Mouse (Mus musculus) forebrain, embryonic 12.5 days (tissue): ENCODE results near the gene Ispd. TPM values are rescaled to one million over a fixed set of nuclear protein-coding genes. Genes with fewer than 3 reads are reported as not detected.
A peak's percentile ranks its signal among the peaks of the same experiment; 100 is the strongest.
"Not testable (repeated sequence)": the region's sequence is repeated elsewhere in the genome, so short reads cannot be mapped to it uniquely, and the experiment has no call there.

ENCODE experiments used
- ATAC-seq: fragments of 200-750 bp; cut with Nextera tagmentation; 2 replicates; pipeline ENCODE4 v1.8.0; 2017; ENCODE audit warnings: moderate TSS enrichment; ENCODE audit not compliant: low FRiP score
- H3K27ac ChIP-seq: fragments of 300-500 bp; sonication (generic); 2 replicates; pipeline ENCODE4 v1.5.1; 2016; ENCODE audit warnings: mild to moderate bottlenecking
- H3K27me3 ChIP-seq: fragments of 300-500 bp; sonication (generic); 2 replicates; pipeline ENCODE4 v1.6.1; 2016; ENCODE audit warnings: mild to moderate bottlenecking
- H3K36me3 ChIP-seq: fragments of 300-500 bp; sonication (generic); replicated peaks from 2 replicates; pipeline ENCODE4 v1.6.1; 2016; ENCODE audit warnings: mild to moderate bottlenecking
- H3K4me1 ChIP-seq: fragments of 300-500 bp; sonication (generic); 2 replicates; pipeline ENCODE4 v1.6.1; 2016
- H3K4me2 ChIP-seq: fragments of 300-500 bp; sonication (generic); 2 replicates; pipeline ENCODE4 v1.6.1; 2016; ENCODE audit warnings: mild to moderate bottlenecking, moderate library complexity
- H3K4me3 ChIP-seq: fragments of 300-500 bp; sonication (generic); replicated peaks from 2 replicates; pipeline ENCODE4 v1.5.1; 2016; ENCODE audit warnings: mild to moderate bottlenecking
- H3K9ac ChIP-seq: fragments of 300-500 bp; sonication (generic); 2 replicates; pipeline ENCODE4 v1.6.1; 2016; ENCODE audit warnings: mild to moderate bottlenecking
- H3K9me3 ChIP-seq: fragments of 300-500 bp; sonication (generic); 2 replicates; pipeline ENCODE4 v1.6.1; 2016
- WGBS: fragments of 180-500 bp; shearing (Covaris S2); methylation state at CpG from one replicate; pipeline ENCODE4 v1.1.7; 2016; 5-methylcytosine and 5-hydroxymethylcytosine counted together
- polyA plus RNA-seq: library from polyadenylated mRNA; unstranded; fragments of >200 nt; fragmentation: Nextera tagmentation; extraction: Ambion mirVana; gene quantifications from 2 replicates; pipeline ENCODE4 v1.2.1, GENCODE M21; 2016

Ispd gene
- 8.0 and 8.4 TPM in 2 replicates for polyA plus RNA-seq

GRCm38 (mm10) chr12:36381441-36382340 lies at the start of gene Ispd, which contains the start of gene D630036H23Rik:
Gene Ispd (plus strand): TSS chr12:36381450.
Gene D630036H23Rik (minus strand): TSS chr12:36382181.
- WGBS: under 1% methylated on average over 64 of the region's 64 CpGs
- H3K4me2 ChIP-seq: peak within 1 kb of the TSS; percentile 75
- no peaks in the 10 kb centered on the region for H3K9me3 ChIP-seq
- peak within 1 kb of the TSS; percentile 87 for H3K9ac ChIP-seq
- H3K27ac ChIP-seq: peak within 1 kb of the TSS; percentile 94
- H3K27me3 ChIP-seq: no peaks in the 10 kb centered on the region
- H3K36me3 ChIP-seq: no peaks in the 10 kb centered on the region
- peak within 1 kb of the TSS; percentile 63 for H3K4me3 ChIP-seq
- H3K4me1 ChIP-seq: peaks cover 21% of the 10 kb centered on the region
- peak; percentile 94 for ATAC-seq

DNA sequence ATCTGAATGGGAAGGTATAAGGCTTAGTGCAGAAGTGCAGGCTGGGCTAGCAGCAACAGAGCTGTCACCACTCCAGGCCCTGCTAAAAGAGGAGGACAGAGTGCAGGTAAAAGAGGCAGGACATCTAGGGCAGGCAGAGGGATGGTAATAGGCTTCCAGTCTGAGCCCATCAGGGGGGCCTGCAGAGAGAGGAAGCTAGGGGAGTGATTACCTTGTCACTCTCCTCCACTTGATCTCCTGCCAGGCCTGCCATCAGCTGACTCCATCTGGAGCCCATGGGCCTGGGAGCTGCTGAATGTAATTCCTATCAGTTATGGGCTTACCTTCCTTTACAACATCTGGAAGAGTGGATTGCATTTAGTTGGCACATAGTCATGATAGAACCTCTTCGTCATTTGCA lies 48.6 kb upstream of the Ispd start:
- no peak for ATAC-seq
- no peak overlapping the region for H3K9ac ChIP-seq
- no peaks in the 10 kb centered on the region for H3K36me3 ChIP-seq
- H3K4me2 ChIP-seq: no peak overlapping the region
- WGBS: 87% methylated on average over 1 of the region's 1 CpGs
- no peaks in the 10 kb centered on the region for H3K9me3 ChIP-seq
- no peak overlapping the region for H3K4me3 ChIP-seq
- no peak overlapping the region for H3K27ac ChIP-seq
- H3K4me1 ChIP-seq: no peaks in the 10 kb centered on the region
- no peaks in the 10 kb centered on the region for H3K27me3 ChIP-seq

DNA sequence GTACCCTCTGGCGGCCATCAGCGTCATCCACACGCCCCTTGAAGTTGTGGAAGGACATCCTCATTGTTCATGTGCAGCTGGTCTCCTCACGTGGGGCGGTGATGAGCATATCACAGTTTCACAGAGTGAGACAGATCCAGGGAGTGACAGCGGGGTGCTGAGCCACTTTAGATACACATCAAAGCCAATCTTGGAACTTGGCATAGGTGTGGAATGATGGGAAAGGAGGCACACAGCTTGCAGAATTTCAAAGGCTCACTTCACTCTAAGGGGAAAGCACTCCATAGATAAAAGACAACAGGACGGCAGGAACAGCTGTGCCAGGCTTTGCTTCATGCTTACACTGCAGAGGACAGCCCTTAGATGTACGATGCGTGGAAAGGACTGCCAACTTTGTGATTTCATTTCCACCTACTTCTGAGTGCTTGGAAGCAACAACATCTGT lies 47.4 kb upstream of the Ispd start:
- H3K27me3 ChIP-seq: no peaks in the 10 kb centered on the region
- no peaks in the 10 kb centered on the region for H3K4me1 ChIP-seq
- H3K36me3 ChIP-seq: no peaks in the 10 kb centered on the region
- H3K27ac ChIP-seq: no peak overlapping the region
- no peaks in the 10 kb centered on the region for H3K9me3 ChIP-seq
- ATAC-seq: no peak
- H3K4me3 ChIP-seq: no peak overlapping the region
- H3K9ac ChIP-seq: no peak overlapping the region
- no peak overlapping the region for H3K4me2 ChIP-seq
- WGBS: 86% methylated on average over 9 of the region's 9 CpGs

- 58% methylated on average over 4 of the region's 4 CpGs for WGBS
Observed at GRCm38 (mm10) chr12:36344131-36344530, 37.1 kb upstream of the Ispd start.

GRCm38 (mm10) chr12:36360064-36360463 lies 21.2 kb upstream of the Ispd start:
- Histone ChIP-seq H3K27ac (no peak overlapping the region), H3K27me3 (no peaks in the 10 kb centered on the region), H3K36me3 (no peaks in the 10 kb centered on the region), H3K4me2 (no peak overlapping the region), H3K9ac (no peak overlapping the region), H3K4me1 (no peaks in the 10 kb centered on the region), H3K9me3 (no peaks in the 10 kb centered on the region), H3K4me3 (no peak overlapping the region)
- no peak for ATAC-seq
- 95% methylated on average over 3 of the region's 3 CpGs for WGBS

More at GRCm38 (mm10) chr12:36344131-36344530, 37.1 kb upstream of the Ispd start:
- Histone ChIP-seq H3K27me3 (no peaks in the 10 kb centered on the region), H3K36me3 (no peaks in the 10 kb centered on the region), H3K4me2 (no peak overlapping the region), H3K4me3 (no peak overlapping the region), H3K27ac (no peak overlapping the region), H3K9ac (no peak overlapping the region), H3K4me1 (no peaks in the 10 kb centered on the region), H3K9me3 (no peaks in the 10 kb centered on the region)
- ATAC-seq: no peak

- Histone ChIP-seq H3K36me3 (no peaks in the 10 kb centered on the region), H3K9ac (no peak overlapping the region), H3K4me3 (no peak overlapping the region), H3K27me3 (no peaks in the 10 kb centered on the region), H3K4me2 (no peak overlapping the region), H3K4me1 (no peaks in the 10 kb centered on the region), H3K27ac (no peak overlapping the region), H3K9me3 (no peaks in the 10 kb centered on the region)
- no peak for ATAC-seq
- 96% methylated on average over 5 of the region's 5 CpGs for WGBS
Observed at GRCm38 (mm10) chr12:36360693-36361092, 20.6 kb upstream of the Ispd start.

GRCm38 (mm10) chr12:36364013-36364412 lies 17.2 kb upstream of the Ispd start:
- Histone ChIP-seq H3K27ac (no peak overlapping the region), H3K4me3 (no peak overlapping the region), H3K27me3 (no peaks in the 10 kb centered on the region), H3K9ac (no peak overlapping the region), H3K4me1 (no peaks in the 10 kb centered on the region), H3K9me3 (no peaks in the 10 kb centered on the region), H3K4me2 (no peak overlapping the region), H3K36me3 (no peaks in the 10 kb centered on the region)
- ATAC-seq: no peak
- 92% methylated on average over 4 of the region's 4 CpGs for WGBS

DNA sequence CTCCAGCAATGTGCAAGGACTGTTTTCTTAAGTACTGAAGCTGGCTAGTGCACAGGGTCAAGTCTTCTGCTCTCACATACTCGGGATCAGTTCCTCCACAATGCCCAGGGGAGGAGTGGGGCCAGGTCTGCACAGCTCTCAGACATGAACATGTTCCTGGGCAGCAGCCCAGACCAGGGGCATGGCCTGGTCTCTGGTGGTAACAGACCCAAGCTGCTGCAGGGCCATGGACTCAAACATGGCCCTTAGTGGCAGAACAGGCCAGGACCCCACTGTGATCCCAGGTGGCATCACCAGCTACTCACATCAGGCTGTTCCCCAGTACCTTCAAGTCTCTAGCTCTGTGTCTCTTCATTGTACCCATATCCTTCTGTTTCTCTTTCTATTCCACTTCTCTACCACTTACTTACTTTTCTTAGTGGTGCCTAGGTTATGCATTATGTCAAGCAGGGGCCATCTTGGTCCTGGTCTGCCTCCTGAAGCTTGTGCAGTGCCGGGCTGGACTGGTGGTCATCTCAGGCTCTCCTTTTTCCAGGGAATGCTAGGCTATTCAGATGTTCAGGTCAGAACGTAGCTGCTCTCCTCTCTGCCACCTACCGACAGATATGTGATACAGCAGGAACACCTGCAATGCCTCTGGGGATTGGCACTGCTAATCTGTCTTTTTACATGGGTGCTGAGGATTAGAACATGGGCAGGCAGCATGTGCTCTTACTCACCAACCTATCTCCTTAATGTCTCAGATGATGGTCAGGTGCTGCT lies 7.8 kb upstream of the Ispd start:
- H3K4me3 ChIP-seq: no peak overlapping the region
- H3K27me3 ChIP-seq: no peaks in the 10 kb centered on the region
- no peak overlapping the region for H3K4me2 ChIP-seq
- no peaks in the 10 kb centered on the region for H3K36me3 ChIP-seq
- no peak overlapping the region for H3K9ac ChIP-seq
- 52% methylated on average over 4 of the region's 4 CpGs for WGBS
- H3K4me1 ChIP-seq: no peaks in the 10 kb centered on the region
- H3K27ac ChIP-seq: no peak overlapping the region
- H3K9me3 ChIP-seq: no peaks in the 10 kb centered on the region
- ATAC-seq: no peak

GRCm38 (mm10) chr12:36376391-36376790 lies 4.9 kb upstream of the Ispd start:
- H3K4me3 ChIP-seq: not testable (repeated sequence)
- 88% methylated on average over 3 of the region's 4 CpGs for whole genome bisulfite sequencing

DNA sequence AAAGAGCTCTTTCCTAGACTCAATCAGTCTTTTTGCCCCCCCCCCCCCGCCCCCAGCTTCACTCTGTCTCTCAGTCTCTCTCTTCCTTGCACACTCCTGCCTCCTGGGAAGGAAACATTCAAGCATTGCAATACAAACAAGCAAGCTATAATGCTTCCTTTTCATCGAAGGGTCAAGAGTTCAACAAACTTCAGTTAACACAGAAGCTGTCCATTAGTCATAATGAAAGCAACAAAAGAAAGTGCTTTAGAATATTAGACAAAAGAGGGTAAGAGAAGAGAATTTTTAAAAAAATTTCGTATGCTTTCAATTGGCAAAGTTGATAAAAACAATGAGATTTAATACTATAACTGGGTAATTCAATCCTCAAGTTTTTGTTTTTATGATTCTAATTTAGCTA lies 996 bp upstream of the Ispd start:
- no peak overlapping the region for H3K4me2 ChIP-seq
- no peak overlapping the region for H3K27ac ChIP-seq
- no peak for ATAC-seq
- 14% methylated on average over 3 of the region's 3 CpGs for WGBS
- no peak overlapping the region for H3K9ac ChIP-seq
- H3K4me1 ChIP-seq: peaks cover 21% of the 10 kb centered on the region
- no peaks in the 10 kb centered on the region for H3K36me3 ChIP-seq
- H3K9me3 ChIP-seq: no peaks in the 10 kb centered on the region
- H3K27me3 ChIP-seq: no peaks in the 10 kb centered on the region
- H3K4me3 ChIP-seq: no peak overlapping the region

More at GRCm38 (mm10) chr12:36376391-36376790, 4.9 kb upstream of the Ispd start:
- H3K27me3 ChIP-seq, H3K4me2 ChIP-seq, H3K9me3 ChIP-seq, H3K36me3 ChIP-seq, H3K27ac ChIP-seq, ATAC-seq, H3K9ac ChIP-seq: not testable (repeated sequence)
- H3K4me1 ChIP-seq: peaks cover 12% of the 10 kb centered on the region

DNA sequence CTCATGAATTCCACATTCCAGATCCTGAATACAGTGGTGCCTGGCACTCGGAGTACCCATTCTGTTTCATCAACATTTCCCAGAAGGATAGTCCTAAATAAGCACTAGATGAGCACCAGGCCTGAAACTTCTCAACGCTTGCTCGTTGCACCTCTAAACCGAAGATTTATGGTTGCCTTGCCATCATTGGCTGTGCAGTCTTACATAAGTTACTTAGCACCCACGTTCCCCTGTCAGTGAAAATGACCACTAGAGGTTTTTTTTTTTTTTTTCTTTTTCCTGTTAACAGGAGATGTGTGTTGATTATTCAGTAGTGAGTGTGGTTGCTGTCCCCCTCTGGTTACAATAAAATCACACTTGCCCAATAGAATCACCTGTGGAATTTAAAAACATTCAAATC lies 444 bp upstream of the Ispd start:
- H3K4me3 ChIP-seq: no peak overlapping the region
- H3K27ac ChIP-seq: no peak overlapping the region
- no peaks in the 10 kb centered on the region for H3K9me3 ChIP-seq
- no peaks in the 10 kb centered on the region for H3K36me3 ChIP-seq
- no peak for ATAC-seq
- no peaks in the 10 kb centered on the region for H3K27me3 ChIP-seq
- WGBS: 58% methylated on average over 5 of the region's 5 CpGs
- H3K9ac ChIP-seq: no peak overlapping the region
- H3K4me1 ChIP-seq: peaks cover 21% of the 10 kb centered on the region
- H3K4me2 ChIP-seq: peak overlapping the region; percentile 75; the same call in 1 of the 2 replicates

- ATAC-seq: no peak
- Histone ChIP-seq H3K4me2 (no peak overlapping the region), H3K4me1 (peaks cover 17% of the 10 kb centered on the region), H3K9ac (no peak overlapping the region), H3K4me3 (no peak overlapping the region), H3K27ac (no peak overlapping the region), H3K9me3 (no peaks in the 10 kb centered on the region), H3K27me3 (no peaks in the 10 kb centered on the region), H3K36me3 (no peaks in the 10 kb centered on the region)
- 61% methylated on average over 6 of the region's 6 CpGs for WGBS
Observed at GRCm38 (mm10) chr12:36385386-36385785, 4.1 kb downstream of the Ispd start.
